Mouse (Mus musculus): ENCODE measurements around the gene Il17c.

GRCm38 (mm10) chr8:122454409-122454808, 32.6 kb downstream of the Il17c start:
- TF ChIP-seq GATA1 (IDR thresholded peaks at IDR 0.05; ENCODE audit: borderline replicate concordance, low read length): no peak
- TF ChIP-seq FLI1 (IDR thresholded peaks at IDR 0.05; ENCODE audit: low read length): no peak

Measured in megakaryocyte, embryonic 14.5 days (primary cell).